Mouse (Mus musculus): ENCODE measurements around the gene 9130019O22Rik.

- TF ChIP-seq POLR2A (IDR thresholded peaks at IDR 0.05; ENCODE audit: borderline replicate concordance, extremely low read depth, insufficient read depth, insufficient read length, poor library complexity, severe bottlenecking) = no peak
- no peak for TF ChIP-seq CTCF (IDR thresholded peaks at IDR 0.05; ENCODE audit: borderline replicate concordance, extremely low read depth, insufficient read depth, insufficient read length)
Measured at GRCm38 (mm10) chr7:127425291-127425690, 38.3 kb upstream of the 9130019O22Rik start.
